Mouse (Mus musculus) ovary, postnatal 14 days (tissue): ENCODE data around the gene Gpc4.

Experiments
- DNase-seq: peaks from one replicate; pipeline ENCODE4 v3.0.0; 2022; ENCODE audit warnings: low spot score

Gpc4 gene

GRCm38 (mm10) chrX:52017660-52018059 lies 147.4 kb downstream of the Gpc4 start:
- DNase-seq = no peak
